Mouse (Mus musculus): Measurements from ENCODE around the gene Oas1f. TPM values are rescaled to one million over a fixed set of nuclear protein-coding genes. Genes with fewer than 3 reads are reported as not detected.

Oas1f gene
- not detected for polyA plus RNA-seq (2017; shearing (Covaris generic))

DNA sequence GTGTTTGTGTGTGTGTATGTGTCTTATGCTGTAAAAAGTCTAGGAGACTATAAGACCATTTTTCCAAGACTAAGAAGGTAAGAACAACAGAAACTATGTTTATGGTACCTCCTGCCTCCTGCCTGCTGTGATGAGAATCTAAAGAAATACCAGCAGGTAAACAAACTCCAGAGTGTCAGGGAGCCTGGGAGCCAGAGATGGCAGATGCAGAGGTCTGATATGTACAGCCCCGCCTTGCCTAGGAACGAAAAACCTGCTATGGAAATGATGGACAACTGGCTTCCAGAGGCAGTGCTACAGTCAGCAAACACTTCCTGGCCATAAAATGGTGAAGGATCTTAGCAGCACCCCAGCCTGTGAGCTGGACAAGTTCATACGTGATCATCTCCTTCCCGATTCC, at the start of gene Oas1f:
TSS of gene Oas1f (plus strand) at position 301 of the 400 bp plus-strand sequence.

DNA sequence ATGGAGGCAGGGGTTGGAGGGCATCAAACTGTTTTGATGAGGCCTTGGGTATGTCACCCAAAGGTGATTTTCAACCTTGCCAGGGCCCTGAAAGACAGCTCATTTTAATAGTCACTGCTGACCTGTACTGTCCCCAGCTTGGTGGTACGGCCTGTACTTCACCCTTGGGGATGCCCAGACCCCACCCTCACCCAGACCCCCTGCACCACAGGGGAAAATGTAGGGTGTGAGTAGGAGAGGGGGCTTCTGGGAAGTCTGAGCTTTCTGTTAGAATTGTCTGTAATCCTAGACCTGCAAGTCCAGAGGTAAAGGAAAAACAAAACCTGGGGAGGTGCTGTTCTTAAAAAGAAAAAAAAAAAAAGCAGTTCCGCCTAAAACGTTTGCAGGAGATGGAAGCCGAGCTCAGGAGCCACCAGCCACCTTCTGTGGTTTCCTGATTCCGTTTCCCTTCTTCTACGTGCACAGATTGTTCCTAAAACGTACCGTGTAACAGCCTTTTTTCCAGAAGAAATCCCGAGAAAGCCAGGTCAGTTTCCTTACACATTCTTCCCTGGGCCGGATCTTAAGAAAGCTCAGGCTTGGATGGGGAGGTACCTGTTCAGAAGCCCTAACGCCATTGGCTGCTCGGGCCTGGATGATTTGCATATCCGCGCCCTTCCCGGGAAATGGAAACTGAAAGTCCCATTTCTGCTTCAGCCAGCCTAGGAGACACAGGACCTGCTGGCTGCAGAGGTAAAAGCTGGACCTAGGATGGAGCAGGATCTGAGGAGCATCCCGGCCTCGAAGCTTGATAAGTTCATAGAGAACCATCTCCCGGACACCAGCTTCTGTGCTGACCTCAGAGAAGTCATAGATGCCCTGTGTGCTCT, 35.0 kb upstream of the Oas1f start, which contains the start of gene Oas1c:
TSS of gene Oas1c (minus strand) at position 564 of the 869 bp plus-strand sequence.

GRCm38 (mm10) chr5:120861121-120861520, 14.0 kb downstream of the Oas1f start, which contains the start of gene Oas1h:
TSS of gene Oas1h (plus strand) at chr5:120861421.

DNA sequence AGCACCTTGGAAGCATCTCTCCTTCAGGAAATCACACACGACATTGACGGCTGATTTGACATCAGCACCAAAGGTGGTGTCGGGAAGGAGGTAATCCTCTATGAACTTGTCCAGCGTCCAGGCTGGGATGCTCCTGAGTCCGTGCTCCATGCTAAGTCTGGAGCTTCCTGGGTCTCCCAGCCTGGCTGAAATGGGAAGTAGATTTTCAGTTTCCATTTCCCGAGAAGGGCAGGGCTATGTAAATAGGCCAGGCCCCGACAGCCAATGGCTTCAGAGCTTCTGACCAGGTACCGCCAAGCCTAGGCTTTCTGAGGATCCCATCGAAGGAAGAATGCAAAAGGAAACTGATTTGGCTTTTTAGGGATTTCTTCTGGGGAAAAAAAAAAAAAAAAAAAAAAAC, 40.2 kb downstream of the Oas1f start, which contains the start of gene Oas1g:
TSS of gene Oas1g (minus strand) at position 201 of the 400 bp plus-strand sequence.

DNA sequence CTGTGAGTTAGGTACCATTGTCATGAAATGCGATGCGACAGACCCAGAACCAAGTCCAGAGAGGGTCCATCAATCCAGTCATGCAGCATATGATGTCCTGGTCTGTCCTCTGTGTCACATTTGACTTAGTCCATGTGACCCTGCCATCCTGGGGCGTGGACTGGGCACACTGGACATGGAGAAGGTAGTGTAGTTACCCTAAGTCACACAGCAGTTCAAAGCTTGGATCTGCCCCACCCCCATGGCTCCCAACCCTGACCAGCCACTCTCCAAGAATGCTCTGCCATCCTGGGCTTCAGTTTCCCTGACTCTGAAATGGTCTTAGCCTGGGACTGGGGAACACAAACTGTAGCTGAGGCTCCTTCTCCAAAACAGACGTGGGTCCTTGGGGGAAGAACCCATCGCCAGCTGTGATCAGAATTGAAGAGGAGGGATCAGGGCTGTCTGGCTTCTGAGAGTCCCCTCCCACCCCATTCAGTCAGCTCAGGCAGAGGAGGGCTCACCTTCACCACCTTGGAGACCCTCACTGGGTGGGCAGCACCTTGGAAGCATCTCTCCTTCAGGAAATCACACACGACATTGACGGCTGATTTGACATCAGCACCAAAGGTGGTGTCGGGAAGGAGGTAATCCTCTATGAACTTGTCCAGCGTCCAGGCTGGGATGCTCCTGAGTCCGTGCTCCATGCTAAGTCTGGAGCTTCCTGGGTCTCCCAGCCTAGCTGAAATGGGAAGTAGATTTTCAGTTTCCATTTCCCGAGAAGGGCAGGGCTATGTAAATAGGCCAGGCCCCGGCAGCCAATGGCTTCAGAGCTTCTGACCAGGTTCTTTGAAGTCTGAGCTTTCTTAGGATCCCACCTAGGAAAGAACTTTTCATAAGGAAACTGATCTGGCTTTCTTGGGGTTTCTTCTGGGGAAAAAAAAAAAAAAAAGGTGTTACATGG, 59.9 kb downstream of the Oas1f start, which contains the start of gene Oas1a:
TSS of gene Oas1a (minus strand) at position 731 of the 943 bp plus-strand sequence.

Other genes starting within 250 kb of the Oas1f start
- gene Rita1, start 234.8 kb upstream of the Oas1f start, polyA plus RNA-seq (2017; shearing (Covaris generic)) = 6.3 TPM
- 89.7 TPM for gene Ddx54, start 234.6 kb upstream of the Oas1f start, polyA plus RNA-seq (2017; shearing (Covaris generic))
- not detected for gene Cfap73, start 213.1 kb upstream of the Oas1f start, polyA plus RNA-seq (2017; shearing (Covaris generic))
- gene Rasal1, start 198.6 kb upstream of the Oas1f start, polyA plus RNA-seq (2017; shearing (Covaris generic)) = 16.3 TPM
- gene Dtx1, start 135.4 kb upstream of the Oas1f start, polyA plus RNA-seq (2017; shearing (Covaris generic)) = 35.5 TPM
- 6.9 TPM for gene Oas2, start 97.5 kb upstream of the Oas1f start, polyA plus RNA-seq (2017; shearing (Covaris generic))
- gene Oas3, start 69.7 kb upstream of the Oas1f start, polyA plus RNA-seq (2017; shearing (Covaris generic)) = 16.4 TPM
- gene Oas1e, start 51.8 kb upstream of the Oas1f start, polyA plus RNA-seq (2017; shearing (Covaris generic)) = not detected
- 15.5 TPM for gene Oas1c, start 34.9 kb upstream of the Oas1f start, polyA plus RNA-seq (2017; shearing (Covaris generic))
- not detected for gene Oas1h, start 14.1 kb downstream of the Oas1f start, polyA plus RNA-seq (2017; shearing (Covaris generic))
- 1.1 TPM for gene Oas1g, start 40.2 kb downstream of the Oas1f start, polyA plus RNA-seq (2017; shearing (Covaris generic))
- gene Oas1a, start 60.2 kb downstream of the Oas1f start, polyA plus RNA-seq (2017; shearing (Covaris generic)) = 49.2 TPM
- gene Oas1d, start 67.2 kb downstream of the Oas1f start, polyA plus RNA-seq (2017; shearing (Covaris generic)) = not detected
- gene Rph3a, start 162.7 kb downstream of the Oas1f start, polyA plus RNA-seq (2017; shearing (Covaris generic)) = not detected